Mouse (Mus musculus): Measurements from ENCODE around the gene Zfand6.

The Zfand6 gene

DNA sequence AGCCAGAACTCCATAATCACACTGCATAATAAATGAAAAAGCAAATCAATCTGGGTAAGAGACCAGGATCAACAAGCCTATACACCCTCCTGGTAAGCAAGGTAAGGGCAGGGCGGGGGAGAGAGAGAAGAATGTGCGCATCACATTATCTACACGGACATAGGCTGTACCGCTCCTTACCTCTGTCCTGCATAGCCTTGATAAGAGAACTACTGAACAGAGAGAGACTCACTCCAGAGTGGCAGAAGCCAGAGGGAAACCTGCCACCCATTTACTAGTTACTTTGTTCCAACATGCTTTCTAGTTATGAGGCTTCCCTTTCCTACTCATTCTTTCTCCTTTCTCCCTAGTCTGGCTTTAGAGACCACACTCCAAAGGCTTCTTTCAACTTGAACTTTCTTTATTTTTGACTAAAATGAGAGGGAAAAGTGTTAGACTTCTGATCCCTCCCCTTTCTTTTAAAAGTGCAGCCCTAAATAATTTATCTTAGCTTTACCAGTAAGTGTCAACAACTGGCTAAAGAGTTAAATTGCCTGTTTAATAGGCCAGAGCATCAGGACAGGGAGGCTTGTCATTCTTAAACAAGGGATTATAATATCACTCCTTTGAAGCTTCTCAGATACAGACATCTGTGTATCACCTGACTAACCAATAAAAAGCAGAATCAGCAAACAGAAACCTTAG lies 38.3 kb downstream of the Zfand6 start:
- DNase-seq (ENCODE audit: low spot score), result no peak

DNA sequence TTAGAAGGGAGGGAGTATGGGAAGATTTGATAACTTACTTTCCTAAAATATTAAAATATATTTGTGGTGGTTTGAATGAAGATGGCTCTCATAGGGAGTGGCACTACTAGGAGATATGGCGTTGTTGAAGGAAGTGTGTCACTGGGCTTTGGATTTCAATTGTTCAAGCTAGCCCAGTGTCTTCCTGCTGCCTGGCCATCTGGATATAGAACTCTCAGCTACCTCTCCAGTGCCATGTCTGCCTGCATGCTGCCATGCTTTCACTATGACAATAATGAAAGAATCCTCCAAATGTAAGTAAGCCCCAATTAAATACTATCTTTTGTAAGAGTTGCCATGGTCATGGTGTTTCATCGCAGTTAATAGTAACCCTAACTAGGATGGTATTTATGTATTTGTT lies 40.7 kb downstream of the Zfand6 start:
- DNase-seq (ENCODE audit: low spot score), result no peak

DNA sequence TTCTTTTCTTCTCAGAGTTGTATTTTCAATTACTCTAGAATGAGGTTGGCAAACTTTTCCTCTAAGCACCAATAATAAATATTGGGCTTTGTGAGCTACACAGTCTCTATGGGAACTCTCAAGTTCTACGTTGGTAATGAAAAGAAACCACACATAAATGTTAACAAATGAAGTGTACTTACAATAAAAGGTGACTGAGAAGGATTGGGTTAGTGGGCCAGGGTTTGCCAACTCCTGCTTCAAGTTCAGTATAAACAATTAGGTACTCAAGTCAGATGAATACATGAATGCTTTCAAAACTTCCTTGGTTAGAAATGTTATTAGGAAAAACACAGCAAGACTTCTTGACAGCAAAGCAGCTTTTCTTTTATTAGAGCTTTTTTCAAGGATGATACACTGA lies 43.5 kb downstream of the Zfand6 start:
- DNase-seq (ENCODE audit: low spot score), result no peak

DNA sequence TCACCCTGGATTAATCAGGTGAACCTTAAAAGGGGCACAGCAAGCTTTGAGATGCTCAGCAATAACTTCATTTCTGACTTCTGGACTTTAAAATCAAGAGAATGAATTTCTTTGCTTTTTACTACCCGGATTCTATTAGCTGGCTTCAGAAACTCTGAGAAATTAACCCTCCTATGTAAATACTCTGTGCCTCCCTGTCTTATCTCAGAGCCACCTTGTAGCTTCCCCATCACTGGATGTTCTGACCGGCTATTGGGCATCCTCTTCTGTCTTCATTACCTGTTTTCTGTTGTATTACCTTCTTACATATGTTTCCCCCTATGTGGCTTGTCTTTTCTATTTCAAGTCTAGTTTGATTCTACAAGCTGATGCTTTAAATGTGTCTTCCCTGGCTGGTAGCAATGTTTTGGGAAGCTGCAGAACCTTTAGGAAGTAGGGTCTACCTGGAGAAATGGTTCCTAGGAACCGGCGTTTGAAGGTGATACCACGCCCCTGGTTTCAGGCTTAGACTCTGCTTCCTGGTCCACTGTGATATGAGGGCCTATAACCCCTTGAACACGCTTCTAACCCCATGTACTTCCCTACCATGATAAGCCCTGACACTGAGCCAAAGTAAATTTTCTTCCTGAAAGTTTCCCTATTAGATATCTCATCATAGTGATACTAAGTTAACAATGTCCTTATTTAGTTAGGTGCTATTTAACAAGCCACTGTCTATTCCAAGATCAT lies 46.3 kb downstream of the Zfand6 start:
- DNase-seq (ENCODE audit: low spot score), result no peak

DNA sequence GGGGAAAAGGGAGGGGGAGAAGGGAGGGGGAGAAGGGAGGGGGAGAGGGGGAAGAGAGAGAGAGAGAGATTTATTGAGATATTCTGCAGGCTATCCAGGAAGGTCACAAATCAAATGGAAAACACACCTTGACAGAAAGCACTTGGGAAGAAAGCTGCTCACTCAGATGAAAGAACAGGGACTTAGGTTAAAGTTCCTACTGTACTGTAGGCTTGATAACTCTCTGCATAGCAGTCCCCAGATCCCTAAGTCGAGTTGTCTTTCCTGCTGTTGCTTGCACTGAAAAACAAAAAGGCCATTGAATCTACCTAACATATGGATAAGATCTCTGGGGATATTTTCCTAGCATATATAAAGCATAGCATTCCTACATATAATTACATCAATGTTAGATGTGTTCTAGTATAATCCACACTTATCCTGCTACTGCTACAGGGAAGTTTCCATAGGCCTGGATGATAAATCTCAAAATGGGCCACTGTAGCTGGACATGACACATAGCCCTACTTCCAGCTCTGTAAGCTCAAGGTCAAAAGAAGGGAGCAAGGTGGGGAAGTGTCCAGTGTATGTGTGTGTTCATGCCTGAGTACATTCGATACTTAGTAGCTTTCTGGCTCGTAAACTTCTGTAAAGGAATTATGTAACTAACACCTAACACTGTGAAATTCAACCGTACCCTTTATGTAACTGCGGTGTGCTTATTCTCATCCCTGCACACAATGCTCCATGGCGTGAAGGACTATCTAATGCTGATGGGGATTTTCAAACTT lies 47.4 kb downstream of the Zfand6 start:
- DNase-seq (ENCODE audit: low spot score), result no peak

DNA sequence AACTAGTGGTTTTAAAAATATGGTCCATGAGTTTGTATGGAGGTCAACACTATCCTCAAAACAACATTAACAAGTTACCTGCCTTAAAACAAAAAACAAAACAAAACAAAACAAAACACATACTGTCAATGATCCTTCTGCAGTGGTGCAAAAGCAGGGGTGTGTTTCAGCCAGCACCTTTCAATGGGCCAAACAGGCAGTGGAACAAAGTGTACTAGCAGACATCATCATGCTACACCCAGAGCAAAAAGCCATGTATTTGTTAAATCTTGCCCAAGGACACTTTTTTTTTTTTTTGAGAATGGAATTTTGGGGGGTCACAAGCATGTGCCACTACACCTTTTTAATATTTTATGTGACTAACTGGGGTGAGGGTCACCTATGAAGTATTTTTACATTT lies 52.8 kb downstream of the Zfand6 start:
- no peak for DNase-seq (ENCODE audit: low spot score)

DNA sequence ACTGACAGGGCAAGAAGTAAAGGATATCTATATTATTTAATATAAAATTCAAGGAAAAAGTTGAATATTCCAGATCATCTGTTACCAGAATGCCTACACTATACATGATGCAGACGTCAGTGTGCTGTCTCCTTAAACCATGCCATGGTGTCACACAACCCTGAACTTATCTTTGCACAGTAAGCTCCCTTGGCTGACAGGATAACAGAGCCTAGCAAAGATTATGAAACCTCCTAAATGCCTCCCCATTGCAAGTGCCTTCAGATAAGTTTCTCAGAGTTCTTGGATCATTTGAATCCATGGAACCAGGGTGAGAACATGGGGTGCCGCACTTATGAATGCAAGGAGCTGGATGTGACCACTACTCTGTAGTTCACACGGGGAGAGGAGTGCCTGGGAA lies 57.9 kb downstream of the Zfand6 start:
- DNase-seq (ENCODE audit: low spot score), result no peak

DNA sequence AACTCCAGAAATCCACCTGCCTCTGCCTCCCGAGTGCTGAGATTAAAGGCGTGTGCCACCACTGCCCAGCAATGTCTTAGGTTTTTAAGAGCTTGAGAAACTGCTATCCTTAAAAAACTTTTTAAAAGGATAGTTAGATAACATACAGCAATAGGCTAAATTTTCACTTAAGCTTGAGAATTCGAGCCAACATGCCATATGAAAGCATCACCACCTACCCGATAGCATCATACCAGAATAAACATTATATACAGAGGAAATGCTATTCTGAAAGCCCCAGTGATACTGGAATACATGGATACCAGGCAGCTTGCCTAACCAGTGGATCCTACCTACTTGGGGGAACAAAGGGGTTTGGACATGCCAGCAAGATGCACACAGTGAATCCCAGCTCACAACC lies 66.0 kb downstream of the Zfand6 start:
- no peak for DNase-seq (ENCODE audit: low spot score)

DNA sequence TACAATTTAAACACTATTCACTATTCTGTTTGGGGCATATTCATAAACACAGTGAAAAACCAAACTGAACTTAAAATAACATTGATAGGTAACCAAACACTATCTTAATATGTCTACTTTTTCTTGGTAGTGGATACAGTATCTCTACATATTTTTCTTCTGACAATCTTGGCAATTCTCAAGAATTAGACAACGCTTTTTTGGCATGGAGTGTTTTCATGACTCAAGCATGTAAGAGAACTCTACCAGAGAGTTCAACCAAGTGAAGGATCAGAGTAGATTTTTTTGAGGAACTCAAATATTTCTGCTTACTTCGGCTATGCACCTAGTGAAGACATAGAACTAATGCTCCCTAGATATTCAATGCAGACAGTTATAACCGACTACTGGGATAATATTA lies 68.8 kb downstream of the Zfand6 start:
- no peak for DNase-seq (ENCODE audit: low spot score)

DNA sequence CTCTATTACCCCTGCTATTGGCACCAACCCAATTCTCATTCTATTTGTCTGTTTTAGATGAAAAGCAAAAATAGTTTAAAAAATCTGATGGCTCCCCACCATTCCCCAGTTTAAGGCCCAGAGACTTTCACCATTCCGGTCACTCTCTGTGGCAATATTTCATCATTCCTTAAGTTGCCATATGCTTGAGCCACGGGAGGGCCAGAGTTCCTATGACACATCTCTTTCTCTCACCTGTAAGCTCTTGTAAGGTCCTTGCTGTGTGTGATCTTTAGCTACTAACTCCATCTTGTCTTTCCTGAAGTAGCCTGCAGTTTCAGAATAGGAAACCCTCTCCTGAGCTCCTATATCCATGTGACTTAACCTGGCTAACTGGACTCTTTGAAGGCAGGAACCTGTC lies 70.8 kb downstream of the Zfand6 start:
- no peak for DNase-seq (ENCODE audit: low spot score)

DNA sequence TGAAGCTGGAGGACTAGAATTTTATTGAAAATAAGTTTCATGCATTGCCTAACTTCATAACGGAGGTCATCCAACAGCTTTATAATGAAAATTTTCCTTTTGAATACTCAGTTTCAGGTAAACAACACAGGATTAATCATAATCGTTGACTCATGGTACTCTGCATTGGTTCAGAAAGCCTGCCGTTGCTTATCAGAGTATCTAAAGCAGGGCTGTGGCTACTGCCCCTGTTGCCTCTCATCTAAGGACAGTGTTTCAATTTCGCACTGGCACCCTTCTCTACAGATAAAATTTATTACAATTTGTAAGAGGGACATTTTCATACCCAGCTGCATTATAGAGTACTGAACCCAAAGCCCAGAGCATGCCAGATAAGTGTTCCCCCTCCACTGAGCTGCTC lies 77.3 kb downstream of the Zfand6 start:
- DNase-seq (ENCODE audit: low spot score), result no peak

DNA sequence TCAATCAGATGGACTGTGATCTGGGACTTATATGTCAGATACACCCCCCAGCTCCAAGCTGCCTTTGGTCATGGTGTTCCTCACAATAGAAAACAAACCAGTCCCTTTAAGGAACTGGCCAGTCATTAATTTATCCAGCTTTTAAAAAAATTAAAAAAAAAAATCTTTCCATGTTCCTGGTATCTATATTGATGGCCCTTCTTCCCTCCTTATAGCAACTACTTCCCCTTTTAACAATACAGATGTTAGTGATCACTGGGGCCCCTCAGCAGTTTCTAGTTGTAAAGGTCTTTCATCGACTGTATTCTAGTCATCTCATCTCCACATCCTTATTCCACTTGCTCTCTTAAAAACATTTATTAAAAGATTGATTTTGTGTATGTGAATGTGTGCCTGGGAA lies 78.2 kb downstream of the Zfand6 start:
- DNase-seq (ENCODE audit: low spot score), result no peak

DNA sequence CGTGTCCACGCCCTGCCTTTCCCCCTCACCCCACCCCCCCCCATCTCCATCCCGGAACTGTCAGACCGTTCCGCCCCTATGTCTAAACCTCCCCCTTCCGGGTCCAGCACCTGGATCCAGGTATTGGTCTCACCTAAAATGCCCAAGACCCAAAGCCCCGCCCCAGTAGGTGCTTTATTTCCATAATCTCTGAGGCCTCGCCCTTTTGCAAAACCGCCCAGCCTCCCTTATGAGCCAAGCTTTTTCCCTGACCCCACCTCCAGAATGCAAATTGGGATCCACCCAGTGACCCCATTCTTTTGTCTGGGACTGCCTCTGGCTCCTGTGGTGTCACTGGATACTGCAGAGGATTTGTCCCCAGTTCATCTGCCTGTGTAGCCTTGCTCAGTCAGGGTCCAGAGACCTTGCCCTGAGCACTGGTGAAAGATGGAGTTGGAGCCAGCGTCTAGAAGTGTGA lies 83.4 kb downstream of the Zfand6 start, which contains the start of gene Fah:
Gene Fah, minus strand, starts transcription at position 430 of the 457 bp plus-strand sequence.
- DNase-seq (ENCODE audit: low spot score), result peak; percentile 52

DNA sequence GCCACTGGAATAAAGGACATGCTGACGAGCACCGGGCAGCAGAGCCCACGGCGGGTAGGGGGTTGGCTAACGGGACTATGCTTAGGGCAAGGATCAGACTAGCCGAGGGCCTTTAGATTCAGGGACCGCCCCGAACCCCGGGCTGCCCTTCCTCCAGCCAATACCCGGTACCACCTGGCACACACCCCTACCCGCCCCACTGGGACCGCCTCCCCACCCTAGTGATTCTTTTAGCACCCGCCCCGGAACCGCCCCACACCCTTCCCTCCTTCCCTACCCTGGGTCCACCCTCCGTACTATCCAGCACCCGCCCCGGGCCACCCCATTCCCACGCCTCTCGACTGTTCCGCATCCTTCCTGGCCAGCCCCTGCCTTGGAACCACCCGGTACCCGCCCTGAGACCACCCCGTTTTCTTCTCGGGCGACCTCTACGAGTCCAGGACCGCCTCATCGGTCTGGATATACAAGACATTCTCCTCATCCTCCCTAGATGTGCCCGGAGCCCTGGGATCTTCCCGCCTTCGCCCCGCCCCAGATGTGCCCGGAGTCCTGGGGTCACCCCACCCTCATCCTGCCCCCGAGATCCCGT lies 84.0 kb downstream of the Zfand6 start:
- peak; percentile 90 for DNase-seq (ENCODE audit: low spot score)

DNA sequence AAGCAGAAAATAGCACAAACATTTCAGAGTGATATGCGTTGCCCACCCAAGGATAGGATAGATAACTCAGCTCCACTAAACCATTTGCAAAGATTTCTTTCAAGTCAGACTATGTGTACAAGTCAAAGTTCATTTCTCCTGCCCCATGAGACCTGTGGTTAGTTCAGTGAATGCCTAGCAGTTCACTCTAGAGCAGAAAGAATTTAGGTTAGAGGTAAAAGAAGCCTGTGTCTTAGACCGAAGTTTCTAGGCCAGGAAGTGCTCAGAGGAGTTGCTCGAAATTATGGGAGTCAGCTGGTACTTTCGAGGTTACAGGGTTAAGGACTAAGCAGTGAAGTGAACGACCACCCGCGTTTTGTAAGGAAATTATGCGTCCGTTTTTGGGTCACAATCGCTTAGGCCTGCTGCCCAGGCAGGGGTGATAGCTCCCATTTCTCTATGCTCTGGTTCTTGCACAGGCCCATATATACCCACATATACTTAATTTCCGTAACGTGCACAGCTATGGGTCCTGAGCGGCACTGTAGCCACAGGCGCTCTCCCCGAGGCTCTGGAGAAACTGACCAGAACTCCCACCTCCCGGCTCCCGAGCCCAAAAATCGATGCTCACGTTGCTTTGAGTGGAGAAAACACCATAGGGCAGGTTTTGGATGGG lies 84.6 kb downstream of the Zfand6 start:
- DNase-seq (ENCODE audit: low spot score), result no peak

DNA sequence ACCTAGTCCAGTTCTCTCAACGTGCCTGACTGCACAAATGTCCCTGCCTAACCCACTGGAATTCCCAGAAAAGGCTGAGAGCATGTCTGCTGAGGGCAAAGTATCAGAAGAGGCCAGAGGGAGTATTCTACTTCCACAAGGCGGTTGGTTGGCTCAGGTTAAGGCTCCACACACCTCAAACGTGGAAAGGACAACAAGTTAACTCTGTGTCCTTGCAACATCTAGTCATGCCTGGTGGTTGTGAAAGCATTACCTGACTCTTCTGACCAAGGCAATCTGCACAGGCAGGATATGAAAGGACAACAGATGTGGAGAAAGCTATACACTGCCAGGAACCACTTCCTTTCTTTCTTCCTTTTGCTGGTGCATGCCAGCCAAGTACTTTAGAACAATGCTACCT lies 85.3 kb downstream of the Zfand6 start:
- DNase-seq (ENCODE audit: low spot score), result no peak

DNA sequence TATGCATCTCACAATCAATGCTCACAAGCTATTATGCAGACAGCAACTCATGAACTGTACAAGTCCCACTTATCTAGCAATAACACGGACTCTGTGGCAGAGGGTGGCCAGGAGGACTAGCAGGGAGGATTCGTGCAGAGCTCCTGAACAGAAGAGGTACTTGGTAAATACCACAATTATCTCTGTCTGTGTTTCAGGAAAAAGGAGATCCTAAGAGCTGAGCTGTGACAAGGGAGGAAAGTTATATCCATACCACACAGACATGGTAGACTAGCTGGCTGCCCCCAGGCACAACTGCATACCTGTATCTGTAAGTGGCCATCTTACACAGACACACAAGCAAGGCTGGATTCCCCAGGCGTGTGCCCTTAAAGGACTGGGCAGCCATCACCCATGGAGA lies 88.4 kb downstream of the Zfand6 start:
- no peak for DNase-seq (ENCODE audit: low spot score)

DNA sequence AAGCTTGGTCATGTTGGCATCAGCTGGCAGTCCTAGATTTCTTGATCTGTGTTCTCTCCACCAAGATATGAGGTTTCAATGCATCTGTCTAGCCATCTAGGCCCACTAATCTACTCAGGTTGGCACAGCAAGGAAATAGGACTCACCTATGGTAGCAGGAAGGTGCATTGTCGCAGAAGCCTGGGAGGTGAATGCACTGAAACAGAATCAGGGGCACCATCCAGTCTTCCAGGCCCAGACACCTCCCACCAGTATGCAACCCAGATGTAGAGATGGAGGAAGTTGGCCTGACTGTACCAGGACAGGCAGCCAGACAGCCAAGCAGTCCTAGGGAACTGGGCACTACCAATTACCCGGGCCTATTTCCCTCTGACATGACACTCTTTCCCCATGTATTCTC lies 89.1 kb downstream of the Zfand6 start:
- DNase-seq (ENCODE audit: low spot score), result no peak

DNA sequence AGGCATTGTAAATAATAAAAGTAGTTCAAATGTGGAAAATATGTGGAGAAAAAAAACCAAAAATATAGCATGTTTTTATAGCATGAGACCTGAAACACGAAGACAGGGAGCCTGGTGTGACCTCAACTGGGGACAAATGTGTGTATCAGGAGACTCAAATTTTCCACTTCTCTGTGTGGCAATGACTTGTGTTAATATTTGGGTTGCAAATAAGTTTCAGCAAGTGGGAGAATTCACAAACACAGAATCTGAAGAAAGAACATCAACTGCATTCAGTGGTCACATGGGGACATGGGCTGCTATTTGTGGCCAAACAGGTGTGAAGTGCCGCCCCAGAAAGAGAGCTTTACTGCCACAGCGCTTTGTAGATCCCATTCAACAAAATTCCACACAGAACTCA lies 93.1 kb downstream of the Zfand6 start:
- DNase-seq (ENCODE audit: low spot score), result no peak

DNA sequence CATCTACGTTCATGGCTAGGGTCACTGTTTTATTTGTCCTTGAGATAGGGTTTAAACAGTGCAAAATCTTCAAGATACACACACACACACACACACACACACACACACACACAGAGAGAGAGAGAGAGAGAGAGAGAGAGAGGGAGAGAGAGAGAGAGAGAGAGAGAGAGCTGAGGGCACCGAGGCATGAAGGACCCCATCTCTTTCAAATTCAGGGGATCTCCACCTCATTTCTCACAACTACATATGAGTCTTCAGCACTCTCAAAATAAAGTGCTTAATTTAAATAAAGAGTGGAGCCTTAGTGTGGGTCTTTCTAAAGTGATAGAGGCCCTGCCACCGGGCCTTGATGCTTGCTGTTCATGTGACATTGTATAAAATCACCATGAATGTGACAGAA lies 93.8 kb downstream of the Zfand6 start:
- DNase-seq (ENCODE audit: low spot score), result no peak

DNA sequence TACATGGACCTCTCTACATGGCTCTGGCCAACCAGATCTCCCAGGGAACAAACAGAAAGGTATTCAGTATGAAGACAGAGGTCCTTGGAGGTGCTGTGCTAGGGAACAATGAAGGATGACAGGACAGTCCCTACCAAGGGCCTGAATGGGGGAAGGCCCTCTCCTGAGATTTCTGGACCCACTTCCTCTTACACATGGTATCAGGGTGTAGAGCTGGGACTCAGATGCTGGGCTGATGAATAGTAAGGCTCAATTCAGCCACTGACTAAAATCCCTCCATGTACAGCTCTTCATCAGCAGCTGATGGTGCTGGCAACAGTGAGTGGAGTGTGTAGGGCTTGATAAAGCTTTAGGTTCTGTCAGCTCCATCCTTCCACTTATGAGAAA lies 94.8 kb downstream of the Zfand6 start:
- no peak for DNase-seq (ENCODE audit: low spot score)

Data from urinary bladder, postnatal 14 days (tissue).